Mouse (Mus musculus) brain, embryonic 14.5 days (tissue): Measurements from ENCODE around the gene Tbc1d1.

Experiments used
- CTCF ChIP-seq: fragments of 200-500 bp; IDR thresholded peaks from 2 replicates; pipeline ENCODE4 v1.5.1; 2012; ENCODE audit warnings: inconsistent platforms, mild to moderate bottlenecking, moderate library complexity, borderline replicate concordance; ENCODE audit not compliant: insufficient read depth, insufficient read length; ENCODE audit errors: extremely low read depth
- POLR2A ChIP-seq: fragments of 200-500 bp; IDR thresholded peaks from 2 replicates; pipeline ENCODE4 v1.6.1; 2012; ENCODE audit warnings: mild to moderate bottlenecking, inconsistent platforms, borderline replicate concordance; ENCODE audit not compliant: poor library complexity, insufficient read depth, insufficient read length, severe bottlenecking; ENCODE audit errors: extremely low read depth

GRCm38 (mm10) chr5:64140202-64140601 is 15.9 kb upstream of the Tbc1d1 start:
- TF ChIP-seq POLR2A (no peak), CTCF (no peak)
